Mouse (Mus musculus) midbrain, embryonic 16.5 days (tissue): ENCODE measurements around the gene Ppt2. TPM values are rescaled to one million over a fixed set of nuclear protein-coding genes. Genes with fewer than 3 reads are reported as not detected.

Experiments used
- ATAC-seq: fragments of 200-750 bp; cut with Nextera tagmentation; 2 replicates; pipeline ENCODE4 v1.8.0; 2017; ENCODE audit warnings: moderate TSS enrichment
- H3K27ac ChIP-seq: fragments of 300-500 bp; sonication (generic); 2 replicates; pipeline ENCODE4 v1.5.1; 2014; ENCODE audit warnings: mild to moderate bottlenecking, low read length, mixed read lengths
- H3K27me3 ChIP-seq: fragments of 300-500 bp; sonication (generic); 2 replicates; pipeline ENCODE4 v1.6.1; 2014; ENCODE audit warnings: low read depth, low read length, mixed read lengths; ENCODE audit not compliant: control insufficient read depth, insufficient read depth
- H3K36me3 ChIP-seq: fragments of 300-500 bp; sonication (generic); 2 replicates; pipeline ENCODE4 v1.6.1; 2014; ENCODE audit warnings: mild to moderate bottlenecking, low read length, moderate library complexity, mixed read lengths; ENCODE audit not compliant: control insufficient read depth, insufficient read depth
- H3K4me1 ChIP-seq: fragments of 300-500 bp; sonication (generic); 2 replicates; pipeline ENCODE4 v1.6.1; 2014; ENCODE audit warnings: mild to moderate bottlenecking, low read length, mixed read lengths; ENCODE audit not compliant: control insufficient read depth, insufficient read depth
- H3K4me2 ChIP-seq: fragments of 300-500 bp; sonication (generic); 2 replicates; pipeline ENCODE4 v1.6.1; 2014; ENCODE audit warnings: mild to moderate bottlenecking, low read length, mixed read lengths
- H3K4me3 ChIP-seq: fragments of 300-500 bp; sonication (generic); 2 replicates; pipeline ENCODE4 v1.5.1; 2014; ENCODE audit warnings: low read depth, mild to moderate bottlenecking, low read length, moderate library complexity, mixed read lengths
- H3K9ac ChIP-seq: fragments of 300-500 bp; sonication (generic); 2 replicates; pipeline ENCODE4 v1.6.1; 2014; ENCODE audit warnings: low read depth, low read length, mixed read lengths
- H3K9me3 ChIP-seq: fragments of 300-500 bp; sonication (generic); replicated peaks from 2 replicates; pipeline ENCODE4 v1.6.1; 2014; ENCODE audit warnings: mild to moderate bottlenecking, low read length, mixed read lengths; ENCODE audit not compliant: control insufficient read depth, poor library complexity, severe bottlenecking
- WGBS: fragments of 180-500 bp; shearing (Covaris S2); extraction: QIAGEN DNeasy Blood & Tissue Kit; methylation state at CpG from one replicate; pipeline ENCODE4 v1.1.7; 2014; 5-methylcytosine and 5-hydroxymethylcytosine counted together
- polyA plus RNA-seq: library from polyadenylated mRNA; unstranded; fragments of >200 nt; fragmentation: Nextera tagmentation; extraction: Ambion mirVana; gene quantifications from 2 replicates; pipeline ENCODE4 v1.2.1, GENCODE M21; 2015

Gene Ppt2
- polyA plus RNA-seq, 1 experiment from 2014 or later: 21.0 TPM

- Histone ChIP-seq H3K9me3 (no peaks in the 10 kb centered on the region), H3K4me1 (peaks cover 13% of the 10 kb centered on the region), H3K4me2 (no peak overlapping the region), H3K9ac (no peak overlapping the region), H3K27me3 (peaks cover 6% of the 10 kb centered on the region; the same call in 1 of the 2 replicates), H3K27ac (no peak overlapping the region), H3K36me3 (no peaks in the 10 kb centered on the region), H3K4me3 (no peak overlapping the region)
- no peak for ATAC-seq
- WGBS: 82% methylated on average over 2 of the region's 2 CpGs
These were observed 7.4 kb upstream of the Ppt2 start for GRCm38 (mm10) chr17:34635671-34636070.

- Histone ChIP-seq H3K27ac (no peak overlapping the region), H3K4me3 (peak overlapping the region; percentile 73), H3K27me3 (peaks cover 4% of the 10 kb centered on the region; the same call in 1 of the 2 replicates), H3K36me3 (no peaks in the 10 kb centered on the region), H3K9me3 (no peaks in the 10 kb centered on the region), H3K4me2 (peak overlapping the region; percentile 92), H3K9ac (peak overlapping the region; percentile 78), H3K4me1 (peaks cover 37% of the 10 kb centered on the region)
- ATAC-seq: no peak
- whole genome bisulfite sequencing: 2% methylated on average over 26 of the region's 26 CpGs
These were observed 4.0 kb upstream of the Ppt2 start for GRCm38 (mm10) chr17:34632261-34632691.

- H3K4me2 ChIP-seq: peak overlapping the region; percentile 92
- peaks cover 4% of the 10 kb centered on the region; the same call in 1 of the 2 replicates for H3K27me3 ChIP-seq
- peak overlapping the region; percentile 78 for H3K9ac ChIP-seq
- WGBS: 8% methylated on average over 12 of the region's 12 CpGs
- no peaks in the 10 kb centered on the region for H3K36me3 ChIP-seq
- no peaks in the 10 kb centered on the region for H3K9me3 ChIP-seq
- peaks cover 37% of the 10 kb centered on the region for H3K4me1 ChIP-seq
- H3K27ac ChIP-seq: no peak overlapping the region
- H3K4me3 ChIP-seq: peak overlapping the region; percentile 73
- ATAC-seq: no peak
These were observed 3.3 kb upstream of the Ppt2 start for GRCm38 (mm10) chr17:34631647-34632046.

GRCm38 (mm10) chr17:34630761-34631301 is 2.5 kb upstream of the Ppt2 start:
- Histone ChIP-seq H3K27me3 (peaks cover 4% of the 10 kb centered on the region; the same call in 1 of the 2 replicates), H3K9me3 (no peaks in the 10 kb centered on the region), H3K9ac (peak overlapping the region; percentile 78), H3K27ac (no peak overlapping the region), H3K4me1 (peaks cover 44% of the 10 kb centered on the region), H3K36me3 (no peaks in the 10 kb centered on the region), H3K4me3 (peak overlapping the region; percentile 73), H3K4me2 (peak overlapping the region; percentile 92)
- 1% methylated on average over 47 of the region's 48 CpGs for WGBS
- no peak for ATAC-seq

GRCm38 (mm10) chr17:34629796-34630603 is 1.7 kb upstream of the Ppt2 start:
- H3K4me2 ChIP-seq: peak overlapping the region; percentile 92
- H3K9ac ChIP-seq: peak overlapping the region; percentile 78
- peaks cover 46% of the 10 kb centered on the region for H3K4me1 ChIP-seq
- H3K9me3 ChIP-seq: no peaks in the 10 kb centered on the region
- H3K4me3 ChIP-seq: peak overlapping the region; percentile 73
- H3K36me3 ChIP-seq: no peaks in the 10 kb centered on the region
- ATAC-seq: no peak
- 21% methylated on average over 12 of the region's 12 CpGs for WGBS
- H3K27ac ChIP-seq: peak overlapping the region; percentile 85
- 0 out of 2 replicates have a peak, but pooled peaks cover 2% of the 10 kb centered on the region for H3K27me3 ChIP-seq

GRCm38 (mm10) chr17:34629221-34629751 is 976 bp upstream of the Ppt2 start, which contains the start of gene Prrt1:
TSS of gene Prrt1 (plus strand) at chr17:34629533.
- ATAC-seq: peak; percentile 38
- Histone ChIP-seq H3K36me3 (no peaks in the 10 kb centered on the region), H3K27me3 (0 out of 2 replicates have a peak, but pooled peaks cover 2% of the 10 kb centered on the region), H3K27ac (peak within 1 kb of the TSS; percentile 85), H3K4me1 (peaks cover 46% of the 10 kb centered on the region), H3K9me3 (no peaks in the 10 kb centered on the region), H3K4me3 (peak within 1 kb of the TSS; percentile 73), H3K4me2 (peak within 1 kb of the TSS; percentile 92), H3K9ac (peak within 1 kb of the TSS; percentile 78)
- under 1% methylated on average over 16 of the region's 16 CpGs for WGBS

- 0 out of 2 replicates have a peak, but pooled peaks cover 2% of the 10 kb centered on the region for H3K27me3 ChIP-seq
- H3K27ac ChIP-seq: peak overlapping the region; percentile 85
- peak overlapping the region; percentile 73 for H3K4me3 ChIP-seq
- no peaks in the 10 kb centered on the region for H3K36me3 ChIP-seq
- H3K4me2 ChIP-seq: peak overlapping the region; percentile 92
- H3K9ac ChIP-seq: peak overlapping the region; percentile 78
- no peak for ATAC-seq
- H3K9me3 ChIP-seq: no peaks in the 10 kb centered on the region
- 13% methylated on average over 5 of the region's 5 CpGs for WGBS
- H3K4me1 ChIP-seq: peaks cover 46% of the 10 kb centered on the region
These were observed 296 bp upstream of the Ppt2 start for GRCm38 (mm10) chr17:34628644-34628967.

GRCm38 (mm10) chr17:34627093-34627942 is 992 bp downstream of the Ppt2 start:
- peaks cover 46% of the 10 kb centered on the region for H3K4me1 ChIP-seq
- no peaks in the 10 kb centered on the region for H3K9me3 ChIP-seq
- 0 out of 2 replicates have a peak, but pooled peaks cover 1% of the 10 kb centered on the region for H3K27me3 ChIP-seq
- under 1% methylated on average over 36 of the region's 45 CpGs for WGBS
- H3K4me3 ChIP-seq: peak overlapping the region; percentile 73
- H3K36me3 ChIP-seq: no peaks in the 10 kb centered on the region
- ATAC-seq: peak; percentile 65
- peak overlapping the region; percentile 85 for H3K27ac ChIP-seq
- peak overlapping the region; percentile 92 for H3K4me2 ChIP-seq
- H3K9ac ChIP-seq: peak overlapping the region; percentile 78
